ENCODE assay signal across 1 mouse cellular context in genomic region chr14:55093927-55094326, GRCm38 (mm10).
TF ChIP-seq lines count a peak whose summit lies in the region.

No protein-coding gene starts in this region.

TF ChIP-seq in MEL, 35 proteins besides CTCF, POLR2A, EP300 and RAD21 (continued from another document):
- TF ChIP-seq NRF1 (IDR thresholded peaks at IDR 0.05; ENCODE audit: insufficient read depth, low read depth, low read length, poor library complexity, severe bottlenecking) (0 out of 2 replicates have a peak, but pooled peaks have one; percentile 8), SIN3A (IDR thresholded peaks at IDR 0.05; ENCODE audit: low read length) (peak; percentile 66), ELF1 (IDR thresholded peaks at IDR 0.05; ENCODE audit: low read depth, low read length) (0 out of 2 replicates have a peak, but pooled peaks have one; percentile 15)
